Mouse (Mus musculus): Measurements from ENCODE around the gene Bcl7b.

The Bcl7b gene

DNA sequence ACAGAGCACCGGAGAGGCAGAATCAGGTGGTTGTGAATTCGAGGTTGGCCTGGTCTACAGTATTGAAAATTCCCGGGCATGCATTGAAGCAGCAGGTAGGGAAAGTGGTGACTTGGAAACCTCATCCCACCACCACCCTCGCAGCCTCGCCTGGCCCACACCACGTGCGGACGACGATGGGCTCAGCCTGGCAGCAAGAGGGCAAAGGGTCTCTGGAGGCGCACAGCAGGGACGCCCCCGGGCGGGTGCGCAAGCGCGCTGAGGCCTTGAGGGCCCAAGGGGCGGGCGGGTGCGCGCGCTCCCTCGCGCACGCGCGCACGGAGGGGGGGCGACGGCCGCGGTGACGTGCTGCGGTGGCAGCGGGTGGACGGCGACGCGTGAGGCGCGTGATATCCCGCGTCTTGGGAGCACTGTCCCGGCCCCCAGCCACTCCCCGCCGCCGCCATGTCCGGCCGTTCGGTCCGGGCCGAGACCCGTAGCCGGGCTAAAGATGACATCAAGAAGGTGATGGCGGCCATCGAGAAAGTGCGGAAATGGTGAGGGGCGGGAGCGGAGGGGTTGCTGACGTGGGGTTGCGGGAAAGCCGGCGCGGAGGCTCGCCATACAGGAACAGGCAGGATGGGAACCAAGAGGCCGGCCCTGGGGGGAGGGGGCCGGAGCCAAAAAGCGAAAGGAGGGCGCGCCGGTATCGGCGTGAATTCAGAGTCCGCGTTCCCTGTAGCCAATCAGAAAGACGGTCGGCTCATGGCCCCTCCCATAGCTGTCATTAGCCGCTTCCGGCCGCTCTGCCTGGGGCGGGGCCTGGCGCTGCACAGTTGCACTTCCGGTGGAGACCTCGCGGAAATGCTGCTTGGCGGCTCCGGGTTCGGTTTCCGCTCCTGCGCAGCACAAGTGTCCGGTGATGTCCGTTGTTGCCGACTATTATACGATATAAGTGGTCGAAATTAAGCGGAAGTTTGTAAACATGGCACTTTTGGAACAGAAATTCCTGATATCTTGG, at the start of gene Bcl7b:
Gene Bcl7b (plus strand): TSS at position 221 of the 1,000 bp plus-strand sequence.
- in situ Hi-C loops (cut with MboI, MseI): no loop called here

DNA sequence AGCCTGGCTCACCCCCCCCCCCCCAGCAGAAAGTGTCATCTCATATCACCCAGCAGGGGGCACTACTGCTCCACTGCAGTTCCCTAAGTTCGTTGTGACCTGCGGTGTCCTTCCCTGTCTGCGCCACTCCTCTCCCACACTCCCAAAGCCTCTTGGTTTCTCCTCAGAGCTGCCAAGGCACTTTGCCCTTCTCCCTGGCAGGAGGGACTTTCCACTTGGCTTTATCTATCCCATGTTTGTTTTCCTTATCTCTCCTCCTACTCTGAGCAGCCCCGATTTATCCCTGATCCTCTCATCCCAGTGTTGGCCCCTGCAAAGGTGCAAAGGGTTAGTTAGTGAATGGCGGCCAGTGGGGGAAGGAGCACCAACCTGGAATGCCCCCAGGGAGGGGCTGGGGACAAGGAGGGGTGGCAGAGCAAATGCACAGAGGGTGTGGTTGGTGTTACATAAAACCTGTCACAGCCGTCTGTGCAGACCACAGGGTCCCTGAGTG, 49.4 kb upstream of the Bcl7b start:
- in situ Hi-C loops (cut with MboI, MseI): no loop called here

DNA sequence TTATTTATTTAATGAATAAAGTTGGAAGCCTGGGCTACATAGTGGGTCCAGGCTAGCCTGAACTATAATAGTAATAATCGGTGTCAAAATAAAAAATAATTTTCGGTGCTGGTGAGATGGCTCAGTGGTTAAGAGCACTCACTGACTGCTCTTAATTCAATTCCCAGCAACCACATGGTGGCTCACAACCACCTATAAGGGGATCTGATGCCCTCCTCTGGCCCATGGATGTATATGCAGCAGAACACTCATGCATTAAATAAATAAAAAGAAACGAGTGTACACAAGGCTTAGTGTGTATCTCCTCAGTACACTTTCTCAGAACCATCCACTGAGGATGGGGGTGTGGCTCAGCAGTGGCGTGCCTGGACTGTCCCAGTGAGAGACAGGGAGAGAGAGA, 47.3 kb upstream of the Bcl7b start:
- in situ Hi-C loops (cut with MboI, MseI): no loop called here

DNA sequence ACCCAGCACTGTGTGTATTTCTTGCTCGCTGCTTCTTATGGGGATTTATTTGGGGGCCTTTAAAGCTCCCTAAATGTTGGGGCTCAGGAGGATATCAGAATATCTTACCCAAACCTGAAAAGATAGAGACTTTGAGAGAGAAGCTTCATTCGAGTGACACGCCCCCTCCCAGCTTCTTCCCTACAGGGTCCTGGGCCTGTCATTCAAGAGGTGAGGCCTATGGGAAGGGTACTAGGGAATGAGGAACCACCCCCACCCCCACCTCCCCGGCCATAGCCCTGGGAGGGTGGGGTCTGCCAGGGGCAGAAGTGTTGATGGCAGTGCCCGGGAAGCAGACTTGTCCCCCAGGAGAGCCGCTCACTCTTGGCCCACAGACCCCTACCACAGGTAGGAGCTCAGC, 42.0 kb upstream of the Bcl7b start:
- in situ Hi-C loops (cut with MboI, MseI): no loop called here

DNA sequence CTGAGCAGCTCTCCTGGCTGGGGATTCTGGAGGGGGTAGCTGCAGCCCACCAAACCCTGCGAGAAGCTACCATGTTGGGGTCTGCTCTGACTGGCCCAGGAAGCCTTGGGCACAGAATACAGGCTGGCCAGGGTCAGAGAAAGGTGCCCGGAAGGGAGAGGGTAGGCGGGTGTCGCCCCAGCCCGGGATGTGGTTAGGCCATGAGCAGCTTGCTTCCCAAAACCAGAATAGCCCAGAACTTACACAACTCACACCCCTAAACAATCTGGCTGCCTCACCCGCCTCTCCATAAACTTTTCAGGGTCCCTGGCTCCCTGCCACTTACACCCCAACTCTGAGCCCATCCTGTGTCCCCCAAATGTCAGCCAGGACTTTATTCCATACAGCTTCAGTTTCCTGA, 40.4 kb upstream of the Bcl7b start:
- in situ Hi-C loops (cut with MboI, MseI): no loop called here

- in situ Hi-C loops (cut with MboI, MseI): no loop called here
Measured at GRCm38 (mm10) chr5:135129747-135130146, 38.3 kb upstream of the Bcl7b start.

DNA sequence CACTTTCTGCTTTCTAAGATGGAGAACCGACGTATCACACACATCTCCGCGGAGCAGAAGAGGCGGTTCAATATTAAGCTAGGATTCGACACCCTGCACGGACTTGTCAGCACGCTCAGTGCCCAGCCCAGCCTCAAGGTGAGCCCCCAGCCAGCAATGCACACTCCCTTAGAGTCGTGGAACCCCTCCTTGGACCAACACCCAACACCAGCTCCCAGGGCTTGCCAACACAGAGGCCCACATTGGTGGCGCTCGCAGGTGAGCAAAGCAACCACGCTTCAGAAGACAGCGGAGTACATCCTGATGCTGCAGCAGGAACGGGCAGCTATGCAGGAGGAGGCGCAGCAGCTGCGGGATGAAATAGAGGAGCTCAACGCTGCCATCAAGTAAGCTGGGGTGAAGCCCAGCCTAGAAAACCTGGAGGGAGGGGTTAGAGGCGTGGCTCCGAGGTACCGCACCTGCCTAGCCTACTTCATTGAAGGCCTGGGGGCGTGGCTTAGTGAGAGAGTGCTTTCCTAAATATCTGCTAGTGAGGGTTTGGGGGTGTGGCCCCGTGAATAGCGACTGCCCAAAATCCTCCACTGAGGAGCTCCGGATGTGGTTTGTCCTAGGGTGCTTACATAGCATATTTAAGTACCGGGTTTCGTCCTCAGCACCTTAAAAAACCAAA, 34.2 kb upstream of the Bcl7b start:
- in situ Hi-C loops (cut with MboI, MseI): no loop called here

DNA sequence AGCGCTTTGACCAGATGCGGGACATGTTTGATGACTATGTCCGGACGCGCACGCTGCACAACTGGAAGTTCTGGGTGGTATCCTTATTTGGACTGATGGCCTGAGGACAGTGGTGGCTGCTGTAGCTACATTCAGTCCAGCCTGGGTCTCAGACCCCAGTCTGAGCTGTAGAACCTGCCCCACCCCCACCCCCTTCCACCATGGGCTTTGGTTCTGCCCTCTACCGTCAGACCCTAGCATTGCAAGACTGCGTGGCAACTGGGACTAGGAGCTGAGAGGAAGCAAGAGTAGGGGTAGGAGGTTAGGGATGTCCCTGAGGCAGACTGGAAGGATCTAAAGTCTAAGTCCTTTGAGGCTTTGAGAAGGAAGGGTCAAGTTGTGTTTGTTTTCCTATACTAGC, 33.5 kb upstream of the Bcl7b start:
- in situ Hi-C loops (cut with MboI, MseI): no loop called here

DNA sequence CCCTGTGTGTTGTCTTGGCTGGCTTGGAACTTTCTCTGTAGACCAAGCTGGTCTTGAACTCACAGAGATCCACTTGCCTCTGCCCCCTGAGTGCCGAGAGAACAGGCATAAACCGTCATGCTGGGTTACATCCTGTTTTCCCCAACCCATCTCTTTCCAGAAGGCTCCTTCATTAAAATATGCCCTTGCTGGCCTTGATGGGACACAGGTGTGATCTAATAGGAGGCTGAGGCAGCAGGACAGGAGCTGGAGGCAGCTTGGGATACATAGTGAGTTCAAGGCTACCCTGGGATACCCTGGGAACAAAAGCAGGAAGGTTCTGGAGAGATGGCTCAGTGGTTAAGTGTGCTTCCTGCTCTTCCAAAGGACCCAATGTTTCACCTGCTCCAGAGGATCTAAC, 28.2 kb upstream of the Bcl7b start:
- in situ Hi-C loops (cut with MboI, MseI): no loop called here

GRCm38 (mm10) chr5:135144469-135144868, 23.6 kb upstream of the Bcl7b start:
- in situ Hi-C loops (cut with MboI, MseI): no loop called here

DNA sequence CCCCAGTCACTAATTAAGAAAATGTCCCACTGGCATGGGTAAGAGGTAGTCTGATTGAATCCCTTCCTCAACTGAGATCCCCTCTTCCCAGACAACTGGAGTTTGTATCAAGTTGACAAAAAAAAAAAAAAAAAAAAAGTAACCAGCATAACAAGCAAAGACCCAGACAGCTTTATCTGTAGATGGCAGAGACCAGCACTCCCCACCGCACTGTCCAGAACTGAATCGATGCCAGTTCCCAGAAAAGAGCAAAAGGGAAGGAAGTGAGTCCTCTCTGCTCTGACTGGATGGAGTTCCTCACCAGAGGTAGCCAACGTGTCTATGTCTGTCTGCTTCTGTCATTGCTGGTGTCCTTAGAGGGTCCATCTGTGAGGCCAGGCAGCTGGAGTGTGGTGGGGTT, 22.6 kb upstream of the Bcl7b start:
- in situ Hi-C loops (cut with MboI, MseI): no loop called here

GRCm38 (mm10) chr5:135145955-135146354, 22.1 kb upstream of the Bcl7b start:
- in situ Hi-C loops (cut with MboI, MseI): no loop called here

DNA sequence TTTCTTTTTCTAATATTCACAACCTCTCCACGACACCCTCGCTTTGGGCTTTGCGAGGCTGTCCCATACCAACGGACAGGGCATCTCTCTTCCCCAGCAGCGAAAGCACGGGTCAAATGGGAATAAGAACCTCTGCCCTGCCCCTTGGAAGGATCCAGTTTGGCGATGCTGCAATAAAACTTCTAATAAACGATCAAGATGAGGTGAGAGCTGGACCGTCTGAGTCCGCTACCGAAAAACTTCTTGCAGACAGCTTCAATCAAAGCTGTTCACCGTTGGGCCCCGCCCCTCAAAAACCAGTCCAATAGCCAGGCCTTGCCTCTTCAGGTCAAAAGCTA, 19.4 kb upstream of the Bcl7b start:
- in situ Hi-C loops (cut with MboI, MseI): no loop called here

DNA sequence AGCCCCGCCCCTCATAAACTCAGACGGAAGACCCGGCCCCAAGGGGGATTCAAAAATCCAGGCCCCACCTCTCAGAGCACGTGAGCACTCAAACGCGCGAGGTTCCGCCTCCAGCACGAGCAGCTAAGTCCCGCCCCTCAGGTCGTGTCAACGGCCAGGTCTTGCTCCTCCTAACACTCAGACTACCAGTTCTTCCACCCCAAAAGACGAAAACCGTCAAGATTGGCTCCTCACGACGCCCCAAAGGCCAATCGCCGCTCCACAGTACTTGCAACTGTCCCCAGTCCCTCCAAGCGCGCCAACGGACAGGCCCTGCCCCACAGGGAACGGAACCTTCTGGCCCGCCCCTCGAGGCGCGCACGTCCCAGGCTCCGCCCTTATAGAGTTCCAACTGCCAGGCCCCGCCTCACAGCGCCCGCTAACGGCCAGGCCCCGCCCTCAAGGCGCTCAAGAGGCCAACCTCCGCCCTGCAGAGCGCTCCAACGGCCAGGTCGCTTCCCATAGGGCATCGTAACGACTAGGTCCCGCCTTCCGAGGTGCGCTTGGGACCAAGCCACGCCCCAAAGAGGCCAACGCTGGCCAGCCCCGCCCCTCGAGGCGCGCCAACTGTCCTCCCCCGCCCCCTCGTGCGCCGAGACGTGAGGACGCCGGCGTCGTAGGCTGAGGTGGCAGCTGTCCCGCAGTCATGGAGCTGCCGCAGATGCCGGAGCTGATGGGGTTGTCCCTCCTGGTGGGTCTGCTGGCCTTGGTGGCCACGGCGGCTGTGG, 18.8 kb upstream of the Bcl7b start, which contains the start of gene Tbl2:
Gene Tbl2 (plus strand): TSS at position 605 of the 767 bp plus-strand sequence.
- in situ Hi-C loops (cut with MboI, MseI): no loop called here

DNA sequence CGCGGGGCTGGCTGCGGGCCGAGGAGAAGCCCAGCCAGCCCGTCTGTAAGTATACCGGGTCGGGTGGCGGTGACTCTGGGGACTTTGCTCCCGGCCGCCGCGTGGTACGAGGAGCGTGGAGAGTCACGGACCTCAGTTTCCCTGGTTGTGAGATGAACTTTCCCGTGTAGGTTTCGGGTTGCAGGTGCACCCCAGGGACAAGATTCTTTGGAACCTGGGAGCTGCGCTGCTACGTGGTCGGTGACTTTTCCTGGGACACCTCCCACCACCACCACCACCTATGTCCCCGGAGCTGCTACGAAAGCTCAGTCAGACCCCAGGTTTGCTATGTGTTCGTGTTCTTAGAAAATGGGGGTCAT, 18.3 kb upstream of the Bcl7b start:
- in situ Hi-C loops (cut with MboI, MseI): no loop called here

GRCm38 (mm10) chr5:135156496-135156895, 11.6 kb upstream of the Bcl7b start:
- in situ Hi-C loops (cut with MboI, MseI): no loop called here

DNA sequence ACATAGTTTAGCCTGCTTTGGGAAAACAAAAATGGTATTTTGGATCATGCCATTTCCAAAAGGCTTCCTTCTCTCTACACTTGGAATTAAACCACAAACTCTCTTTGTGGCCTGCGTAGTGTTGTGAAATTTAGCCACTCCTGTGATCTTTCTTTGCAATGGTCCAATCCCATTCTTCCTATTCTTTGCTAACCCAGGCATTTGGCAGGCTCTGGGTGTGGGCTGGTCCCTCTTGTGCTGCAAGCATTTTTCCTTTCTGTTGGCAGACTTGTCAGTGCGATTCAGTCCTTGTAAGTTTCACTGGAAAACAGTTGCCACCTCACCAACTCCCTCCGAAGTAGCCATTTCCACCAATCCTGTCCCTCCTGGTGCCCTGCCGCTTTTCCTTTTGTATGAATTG, 6.9 kb upstream of the Bcl7b start:
- in situ Hi-C loops (cut with MboI, MseI): no loop called here

DNA sequence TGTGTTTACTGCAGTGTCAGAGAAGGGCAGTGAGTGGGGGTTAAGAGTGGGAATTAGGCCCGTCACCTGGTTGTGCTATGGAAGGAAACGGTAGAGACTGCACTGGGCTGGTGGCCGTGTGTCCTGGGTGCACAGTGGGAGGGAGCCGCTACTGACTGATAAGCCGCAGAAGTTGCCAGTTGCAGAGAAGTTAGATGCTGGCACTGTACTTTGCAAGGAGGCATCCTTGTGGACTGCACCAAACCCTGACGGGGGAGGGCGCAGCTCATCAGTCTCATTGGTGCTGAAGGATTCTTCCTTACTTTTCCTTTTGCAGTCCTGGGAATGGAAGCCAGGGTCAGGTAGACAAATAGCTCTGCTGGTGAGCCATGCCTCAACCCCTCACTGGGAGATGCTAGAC, 6.4 kb upstream of the Bcl7b start:
- in situ Hi-C loops (cut with MboI, MseI): no loop called here

DNA sequence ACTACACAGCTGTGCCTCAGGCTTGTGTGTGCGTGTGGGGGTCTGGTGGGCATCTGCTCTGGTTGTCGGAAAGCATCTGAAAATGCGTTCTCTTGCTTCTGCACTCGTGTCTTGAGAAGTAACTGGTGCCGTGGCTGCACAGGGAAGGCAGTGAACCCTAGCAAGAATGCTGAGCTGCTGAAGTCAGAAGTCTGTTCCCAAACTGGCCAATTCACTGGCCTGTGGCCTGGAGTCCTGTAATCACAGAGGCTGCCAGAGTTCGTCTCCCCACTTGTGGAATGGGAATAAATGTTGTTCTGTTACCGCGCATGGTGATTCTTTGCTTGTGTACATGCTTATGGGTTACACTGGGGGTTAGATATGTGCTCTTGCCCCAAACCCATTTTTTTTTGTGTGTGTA, 5.7 kb upstream of the Bcl7b start:
- in situ Hi-C loops (cut with MboI, MseI): no loop called here

GRCm38 (mm10) chr5:135162821-135163220, 5.3 kb upstream of the Bcl7b start:
- in situ Hi-C loops (cut with MboI, MseI): no loop called here

DNA sequence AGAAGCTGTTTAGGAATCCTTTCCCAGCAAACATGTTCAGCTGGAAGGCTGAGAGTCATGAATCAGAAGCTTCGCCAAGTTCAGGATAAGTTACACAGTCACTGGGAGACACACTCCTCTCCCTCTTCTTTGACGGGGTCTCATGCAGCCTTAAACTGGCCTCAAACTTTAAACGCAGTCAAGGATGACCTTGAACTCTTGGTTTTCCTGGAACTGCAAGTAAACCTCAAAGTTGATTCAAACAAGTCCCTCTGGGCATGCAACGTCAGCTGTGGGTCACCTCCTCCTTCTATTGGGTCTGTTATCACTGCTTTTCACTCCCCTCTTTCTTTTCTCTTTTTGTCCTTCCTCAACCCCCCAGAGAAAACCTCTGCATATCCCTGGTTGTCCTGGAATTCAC, 1.2 kb upstream of the Bcl7b start:
- in situ Hi-C loops (cut with MboI, MseI): no loop called here

GRCm38 (mm10) chr5:135167469-135167868, 614 bp upstream of the Bcl7b start:
- in situ Hi-C loops (cut with MboI, MseI): no loop called here

All from T-helper 1 cell (primary cell).